Mouse (Mus musculus) kidney, postnatal 36 days (tissue): ENCODE measurements around the gene Tomm7.

ENCODE experiments used
- DNase-seq, 2 experiments: peaks; one replicate each; pipeline ENCODE4 v3.0.0; 2021 to 2022; ENCODE audit warnings: mixed read lengths in 2 of 2

Tomm7 gene

GRCm38 (mm10) chr5:23843674-23844530 is at the start of gene Tomm7:
Tomm7 (minus strand) TSS chr5:23844161.
- DNase-seq = peak; percentile 96 to 97

GRCm38 (mm10) chr5:23893156-23893863 is 49.3 kb upstream of the Tomm7 start:
- DNase-seq = no peak

- peak; percentile 77 to 91 for DNase-seq
Observed at GRCm38 (mm10) chr5:23890734-23891133, 46.8 kb upstream of the Tomm7 start.

GRCm38 (mm10) chr5:23889461-23889860 is 45.5 kb upstream of the Tomm7 start:
- DNase-seq = no peak

- DNase-seq = no peak
Observed at GRCm38 (mm10) chr5:23887111-23887510, 43.1 kb upstream of the Tomm7 start.

GRCm38 (mm10) chr5:23874457-23874856 is 30.5 kb upstream of the Tomm7 start:
- no peak for DNase-seq

GRCm38 (mm10) chr5:23872586-23872985 is 28.6 kb upstream of the Tomm7 start:
- no peak for DNase-seq

GRCm38 (mm10) chr5:23871323-23871722 is 27.4 kb upstream of the Tomm7 start:
- DNase-seq = peak in 1 of 2 experiments; percentile 22

GRCm38 (mm10) chr5:23865941-23866340 is 22.0 kb upstream of the Tomm7 start:
- DNase-seq = no peak

- peak in 1 of 2 experiments; percentile 14 for DNase-seq
Observed at GRCm38 (mm10) chr5:23864054-23864965, 20.3 kb upstream of the Tomm7 start.

- peak; percentile 11 to 29 for DNase-seq
Observed at GRCm38 (mm10) chr5:23863166-23864053, 19.4 kb upstream of the Tomm7 start.

- peak; percentile 57 to 81 for DNase-seq
Observed at GRCm38 (mm10) chr5:23862291-23862690, 18.3 kb upstream of the Tomm7 start.

GRCm38 (mm10) chr5:23861721-23862120 is 17.8 kb upstream of the Tomm7 start:
- no peak for DNase-seq

GRCm38 (mm10) chr5:23859896-23860295 is 15.9 kb upstream of the Tomm7 start:
- no peak for DNase-seq

- DNase-seq = no peak
Observed at GRCm38 (mm10) chr5:23859087-23859718, 15.2 kb upstream of the Tomm7 start.

GRCm38 (mm10) chr5:23858643-23859042 is 14.7 kb upstream of the Tomm7 start:
- DNase-seq = peak in 1 of 2 experiments; percentile 28

- DNase-seq = no peak
Observed at GRCm38 (mm10) chr5:23858001-23858400, 14.0 kb upstream of the Tomm7 start.

GRCm38 (mm10) chr5:23857189-23857588 is 13.2 kb upstream of the Tomm7 start:
- DNase-seq = no peak

- no peak for DNase-seq
Observed at GRCm38 (mm10) chr5:23856164-23856563, 12.2 kb upstream of the Tomm7 start.

- no peak for DNase-seq
Observed at GRCm38 (mm10) chr5:23855484-23855883, 11.5 kb upstream of the Tomm7 start.

GRCm38 (mm10) chr5:23852916-23853315 is 9.0 kb upstream of the Tomm7 start:
- peak in 1 of 2 experiments; percentile 15 for DNase-seq
